Mouse (Mus musculus): ENCODE results near the gene Lcn12.

DNA sequence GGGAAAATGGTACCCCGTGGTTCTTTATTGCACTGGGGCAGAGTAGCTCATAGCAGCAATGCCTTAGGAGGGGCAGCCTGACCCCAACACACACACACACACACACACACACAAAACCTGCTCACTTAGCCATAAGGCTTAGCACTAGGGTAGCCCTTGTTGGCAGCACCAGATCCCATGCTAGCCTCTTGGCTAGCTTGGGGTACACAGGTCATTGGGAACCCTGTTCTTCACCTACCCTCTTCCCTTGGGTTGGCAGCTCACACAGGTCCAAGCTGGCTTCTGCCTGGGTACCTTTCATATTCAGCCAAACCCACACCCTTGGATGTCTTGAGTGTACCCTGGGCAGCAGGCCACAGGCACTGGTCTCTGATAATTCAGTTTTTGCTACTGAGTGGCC, 11.3 kb upstream of the Lcn12 start:
- TF ChIP-seq POLR2A (IDR thresholded peaks at IDR 0.05; ENCODE audit: control insufficient read depth, low read depth, low read length) (no peak), CTCF (IDR thresholded peaks at IDR 0.05; ENCODE audit: control insufficient read depth, insufficient read depth, insufficient replicate concordance, low read depth, low read length) (no peak)

Data from testis, adult 2 months (tissue).